Mouse (Mus musculus) neural tube, embryonic 11.5 days (tissue): ENCODE measurements at regions not wholly inside any gene's neighbourhood (a gene's known extent, or its start where the extent isn't known, plus 50 kb on each side); places are given as distances from the start of the nearest gene placed in this dataset.

Experiments
- ATAC-seq: fragments of 200-750 bp; cut with Nextera tagmentation; 2 replicates; pipeline ENCODE4 v1.8.0; 2017; ENCODE audit warnings: moderate number of reproducible peaks, mild to moderate bottlenecking, moderate TSS enrichment, moderate library complexity; ENCODE audit not compliant: insufficient read depth, low FRiP score, low TSS enrichment
- DNase-seq: peaks from one replicate; pipeline ENCODE4 v3.0.0-alpha.2; 2015; ENCODE audit warnings: low spot score
- H3K27ac ChIP-seq: fragments of 300-500 bp; sonication (generic); 2 replicates; pipeline ENCODE4 v1.5.1; 2014; ENCODE audit warnings: low read depth, mild to moderate bottlenecking, low read length
- H3K27me3 ChIP-seq: fragments of 300-500 bp; sonication (generic); 2 replicates; pipeline ENCODE4 v1.6.1; 2014; ENCODE audit warnings: mild to moderate bottlenecking, low read length, mixed read lengths; ENCODE audit not compliant: control insufficient read depth, insufficient read depth
- H3K36me3 ChIP-seq: fragments of 300-500 bp; sonication (generic); 2 replicates; pipeline ENCODE4 v1.6.1; 2014; ENCODE audit warnings: mild to moderate bottlenecking, low read length, moderate library complexity, mixed read lengths; ENCODE audit not compliant: control insufficient read depth, insufficient read depth
- H3K4me1 ChIP-seq: fragments of 300-500 bp; sonication (generic); 2 replicates; pipeline ENCODE4 v1.6.1; 2014; ENCODE audit warnings: low read length, mixed read lengths; ENCODE audit not compliant: control insufficient read depth, insufficient read depth
- H3K4me2 ChIP-seq: fragments of 300-500 bp; sonication (generic); 2 replicates; pipeline ENCODE4 v1.6.1; 2014; ENCODE audit warnings: low read depth, mild to moderate bottlenecking, moderate library complexity
- H3K4me3 ChIP-seq: fragments of 300-500 bp; sonication (generic); 2 replicates; pipeline ENCODE4 v1.5.1; 2014; ENCODE audit warnings: low read depth, low read length
- H3K9ac ChIP-seq: fragments of 300-500 bp; sonication (generic); 2 replicates; pipeline ENCODE4 v1.6.1; 2014; ENCODE audit warnings: mild to moderate bottlenecking, low read length
- H3K9me3 ChIP-seq: fragments of 300-500 bp; sonication (generic); 2 replicates; pipeline ENCODE4 v1.6.1; 2016; ENCODE audit warnings: low read length; ENCODE audit not compliant: control insufficient read depth
- WGBS: fragments of 180-500 bp; shearing (Covaris S2); extraction: QIAGEN DNeasy Blood & Tissue Kit; methylation state at CpG from one replicate; pipeline ENCODE4 v1.1.7; 2014; 5-methylcytosine and 5-hydroxymethylcytosine counted together

DNA sequence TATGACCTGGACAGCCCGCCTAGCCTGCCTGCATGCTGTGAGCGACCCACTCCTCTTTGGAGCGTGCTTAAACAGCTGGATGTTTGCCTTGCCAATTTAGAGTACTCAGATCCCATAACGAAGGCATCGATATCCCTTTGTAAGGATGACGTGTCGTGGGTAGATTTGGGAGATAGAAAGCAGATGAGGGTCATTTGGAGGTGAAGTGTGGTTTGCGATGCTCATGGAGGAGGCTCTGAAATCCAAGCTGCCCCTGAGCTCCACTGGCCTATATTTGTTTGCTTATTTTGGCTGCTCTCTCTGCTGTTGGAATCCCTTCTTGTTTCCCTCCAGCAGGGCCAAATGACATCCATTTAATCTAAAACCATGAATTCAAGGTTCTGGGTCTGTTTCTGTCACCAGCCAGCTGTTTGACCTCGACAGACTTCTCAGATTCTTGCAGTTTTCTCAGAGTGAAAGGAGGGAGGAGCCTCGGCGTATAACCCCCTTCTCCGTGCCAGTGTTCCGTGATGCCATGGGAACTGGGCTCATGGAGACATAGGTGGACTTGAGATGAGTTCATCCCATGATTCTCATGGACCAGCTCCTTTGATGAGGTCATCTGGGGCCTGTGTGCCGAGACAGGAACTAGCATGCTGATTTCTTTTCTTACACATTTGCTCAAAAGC lies 144.7 kb upstream of the Mki67 start:
- Histone ChIP-seq H3K27ac (no peak overlapping the region), H3K4me1 (peaks cover 11% of the 10 kb centered on the region; the same call in 1 of the 2 replicates), H3K4me3 (no peak overlapping the region), H3K9me3 (no peaks in the 10 kb centered on the region), H3K9ac (no peak overlapping the region), H3K4me2 (no peak overlapping the region), H3K27me3 (no peaks in the 10 kb centered on the region), H3K36me3 (no peaks in the 10 kb centered on the region)
- DNase-seq, result no peak
- 69% methylated on average over 14 of the region's 14 CpGs for WGBS
- no peak for ATAC-seq

- whole genome bisulfite sequencing, result 60% methylated on average over 7 of the region's 7 CpGs
- no peak overlapping the region for H3K4me2 ChIP-seq
- DNase-seq, result no peak
Measured at GRCm38 (mm10) chr7:135861409-135861805, 145.2 kb upstream of the Mki67 start.

GRCm38 (mm10) chr7:135863581-135864426 lies 147.6 kb upstream of the Mki67 start:
- Histone ChIP-seq H3K36me3 (no peaks in the 10 kb centered on the region), H3K4me1 (peaks cover 11% of the 10 kb centered on the region; the same call in 1 of the 2 replicates), H3K4me2 (no peak overlapping the region), H3K4me3 (no peak overlapping the region), H3K27ac (no peak overlapping the region), H3K27me3 (no peaks in the 10 kb centered on the region), H3K9ac (no peak overlapping the region), H3K9me3 (no peaks in the 10 kb centered on the region)
- WGBS, result 45% methylated on average over 22 of the region's 22 CpGs
- no peak for DNase-seq
- ATAC-seq, result no peak

More at GRCm38 (mm10) chr7:135861409-135861805, 145.2 kb upstream of the Mki67 start:
- Histone ChIP-seq H3K4me3 (no peak overlapping the region), H3K9me3 (no peaks in the 10 kb centered on the region), H3K27ac (no peak overlapping the region), H3K9ac (no peak overlapping the region), H3K27me3 (no peaks in the 10 kb centered on the region), H3K4me1 (peaks cover 11% of the 10 kb centered on the region; the same call in 1 of the 2 replicates), H3K36me3 (no peaks in the 10 kb centered on the region)
- ATAC-seq, result no peak

DNA sequence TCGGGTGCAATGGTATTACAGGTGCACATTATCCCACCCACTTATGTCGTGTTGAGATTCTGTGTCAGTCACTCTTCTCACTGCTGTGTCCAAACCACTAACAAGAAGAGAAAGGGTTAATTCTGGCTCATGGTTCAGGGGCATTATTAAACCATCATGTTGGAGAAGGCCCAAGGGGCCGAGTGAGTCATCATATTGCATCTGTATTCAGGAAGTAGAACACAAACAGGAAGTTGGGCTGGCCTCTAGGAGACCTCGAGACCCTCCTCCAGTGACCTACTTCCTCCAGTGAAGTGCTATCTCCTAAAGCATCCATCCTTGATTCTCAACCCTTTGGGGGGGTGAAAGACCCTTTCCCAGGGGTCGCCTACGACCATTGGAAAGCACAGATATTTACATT lies 154.8 kb upstream of the Mki67 start:
- Histone ChIP-seq H3K9me3 (no peaks in the 10 kb centered on the region), H3K4me1 (no peaks in the 10 kb centered on the region), H3K27ac (no peak overlapping the region), H3K4me2 (no peak overlapping the region), H3K27me3 (no peaks in the 10 kb centered on the region), H3K4me3 (no peak overlapping the region), H3K9ac (no peak overlapping the region), H3K36me3 (no peaks in the 10 kb centered on the region)
- no peak for DNase-seq
- ATAC-seq, result no peak
- 81% methylated on average over 6 of the region's 6 CpGs for WGBS

- Histone ChIP-seq H3K27me3 (no peaks in the 10 kb centered on the region), H3K9ac (no peak overlapping the region), H3K4me1 (no peaks in the 10 kb centered on the region), H3K27ac (no peak overlapping the region), H3K4me3 (no peak overlapping the region), H3K9me3 (no peaks in the 10 kb centered on the region), H3K4me2 (no peak overlapping the region), H3K36me3 (no peaks in the 10 kb centered on the region)
- 88% methylated on average over 6 of the region's 6 CpGs for WGBS
- DNase-seq (no peak), ATAC-seq (no peak)
Measured at GRCm38 (mm10) chr7:135877091-135877874, 161.1 kb upstream of the Mki67 start.

GRCm38 (mm10) chr7:135878750-135879149 lies 162.6 kb upstream of the Mki67 start:
- no peak overlapping the region for H3K4me2 ChIP-seq
- H3K36me3 ChIP-seq, result no peaks in the 10 kb centered on the region
- no peak overlapping the region for H3K4me3 ChIP-seq
- no peak for ATAC-seq
- DNase-seq, result no peak
- H3K4me1 ChIP-seq, result no peaks in the 10 kb centered on the region
- 73% methylated on average over 3 of the region's 3 CpGs for WGBS
- H3K27ac ChIP-seq, result no peak overlapping the region
- no peaks in the 10 kb centered on the region for H3K9me3 ChIP-seq
- H3K9ac ChIP-seq, result no peak overlapping the region
- no peaks in the 10 kb centered on the region for H3K27me3 ChIP-seq

DNA sequence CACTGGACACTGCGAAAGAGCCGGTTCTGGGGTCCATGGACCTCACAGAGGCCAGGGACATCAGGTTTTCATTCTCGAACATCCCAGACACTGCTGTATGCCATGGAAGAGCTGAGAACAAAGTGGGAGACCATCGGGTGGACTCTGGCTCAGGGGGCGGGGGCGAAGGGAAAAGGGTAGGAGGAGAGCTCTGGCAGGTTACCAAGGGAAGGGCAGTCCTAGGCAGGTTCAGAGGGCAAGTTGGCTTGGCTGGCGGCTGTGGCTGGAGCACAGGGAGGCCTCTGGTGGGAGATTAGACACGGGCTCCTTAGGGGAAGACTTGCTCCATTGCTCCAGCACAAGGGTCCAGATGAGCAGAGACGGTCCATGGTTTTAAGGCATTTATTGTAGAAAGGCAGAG lies 164.3 kb upstream of the Mki67 start:
- Histone ChIP-seq H3K27me3 (no peaks in the 10 kb centered on the region), H3K36me3 (no peaks in the 10 kb centered on the region), H3K9ac (no peak overlapping the region), H3K4me1 (no peaks in the 10 kb centered on the region), H3K27ac (no peak overlapping the region), H3K4me2 (no peak overlapping the region), H3K9me3 (no peaks in the 10 kb centered on the region), H3K4me3 (no peak overlapping the region)
- 92% methylated on average over 9 of the region's 9 CpGs for WGBS
- no peak for ATAC-seq
- no peak for DNase-seq

DNA sequence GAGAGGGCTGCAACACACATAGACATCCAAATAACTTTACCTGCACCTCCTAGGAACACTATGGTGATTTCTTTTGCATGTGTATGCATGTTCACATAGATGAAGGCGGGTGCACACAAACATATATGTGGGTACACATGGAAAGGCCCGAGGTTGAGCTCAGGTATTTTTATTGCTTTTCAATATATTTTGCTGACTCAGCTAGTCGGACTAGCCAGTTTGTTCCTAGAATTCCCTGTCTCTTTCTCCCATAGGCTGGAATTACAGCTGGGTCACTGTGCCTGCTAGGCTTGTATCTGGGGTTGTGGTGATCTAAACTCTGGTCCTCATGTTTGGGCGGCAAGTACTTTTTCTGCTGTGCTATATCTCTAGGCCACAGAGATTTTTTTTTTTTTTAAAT lies 166.1 kb upstream of the Mki67 start:
- H3K9me3 ChIP-seq, result no peaks in the 10 kb centered on the region
- no peak overlapping the region for H3K4me2 ChIP-seq
- no peaks in the 10 kb centered on the region for H3K4me1 ChIP-seq
- WGBS, result 95% methylated on average over 4 of the region's 4 CpGs
- no peak for DNase-seq
- H3K9ac ChIP-seq, result no peak overlapping the region
- H3K4me3 ChIP-seq, result no peak overlapping the region
- H3K27ac ChIP-seq, result no peak overlapping the region
- no peaks in the 10 kb centered on the region for H3K27me3 ChIP-seq
- no peak for ATAC-seq
- no peaks in the 10 kb centered on the region for H3K36me3 ChIP-seq
